Mouse (Mus musculus): Measurements from ENCODE around the gene Oprd1.

The Oprd1 gene

DNA sequence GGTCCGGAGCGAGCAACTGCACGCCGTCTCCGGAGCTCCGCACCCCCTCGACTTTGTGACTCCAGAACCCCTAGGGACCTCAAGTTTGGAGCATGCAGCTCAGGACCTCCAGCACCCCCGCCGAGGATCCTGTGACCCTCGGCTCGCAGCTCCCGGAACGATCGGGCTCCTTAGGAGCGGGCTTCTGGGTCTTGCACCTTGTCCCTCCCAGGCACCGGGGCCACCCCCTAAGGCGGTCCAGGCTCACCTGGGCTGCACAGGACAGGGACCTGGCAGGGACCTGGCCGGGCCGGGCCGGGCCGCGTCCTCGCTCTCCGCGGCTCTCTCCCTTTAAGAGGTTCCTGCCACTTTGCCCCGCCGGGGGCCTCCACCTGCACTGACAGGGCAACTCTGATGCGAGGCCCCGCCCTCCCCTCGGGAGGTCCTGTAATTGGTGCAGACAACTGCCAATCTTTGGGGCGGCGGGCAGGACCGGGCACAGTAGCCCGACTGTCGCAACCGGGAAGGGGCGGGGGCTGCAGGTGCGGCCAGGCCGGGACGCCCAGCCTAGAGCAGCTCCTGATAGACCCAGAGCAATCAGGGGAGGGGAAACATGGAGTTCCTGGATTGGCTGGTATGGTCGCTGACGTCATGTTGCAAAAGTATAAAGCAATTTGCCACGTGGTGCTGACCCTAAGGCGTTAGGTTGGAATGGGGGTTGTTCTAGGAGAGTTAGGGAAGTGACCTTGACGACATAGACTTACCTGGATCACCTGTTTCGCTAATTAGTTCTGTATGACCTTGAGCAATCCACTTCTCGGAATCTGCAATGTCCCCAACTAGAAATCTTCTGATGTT, 69.1 kb downstream of the Oprd1 start, which contains the start of gene Epb41:
Gene Epb41, minus strand, starts transcription at position 389 of the 837 bp plus-strand sequence.
- TF ChIP-seq POU5F1 (IDR thresholded peaks at IDR 0.05; ENCODE audit: borderline replicate concordance, low read length) (no peak), CTCF (conservative IDR thresholded peaks at IDR 0.05; ENCODE audit: low read length) (no peak), NANOG (IDR thresholded peaks at IDR 0.05; ENCODE audit: borderline replicate concordance, low read length) (no peak)
- H3K27me3 ChIP-seq (ENCODE audit: insufficient read depth, low read length), result peaks cover 41% of the 10 kb centered on the region

DNA sequence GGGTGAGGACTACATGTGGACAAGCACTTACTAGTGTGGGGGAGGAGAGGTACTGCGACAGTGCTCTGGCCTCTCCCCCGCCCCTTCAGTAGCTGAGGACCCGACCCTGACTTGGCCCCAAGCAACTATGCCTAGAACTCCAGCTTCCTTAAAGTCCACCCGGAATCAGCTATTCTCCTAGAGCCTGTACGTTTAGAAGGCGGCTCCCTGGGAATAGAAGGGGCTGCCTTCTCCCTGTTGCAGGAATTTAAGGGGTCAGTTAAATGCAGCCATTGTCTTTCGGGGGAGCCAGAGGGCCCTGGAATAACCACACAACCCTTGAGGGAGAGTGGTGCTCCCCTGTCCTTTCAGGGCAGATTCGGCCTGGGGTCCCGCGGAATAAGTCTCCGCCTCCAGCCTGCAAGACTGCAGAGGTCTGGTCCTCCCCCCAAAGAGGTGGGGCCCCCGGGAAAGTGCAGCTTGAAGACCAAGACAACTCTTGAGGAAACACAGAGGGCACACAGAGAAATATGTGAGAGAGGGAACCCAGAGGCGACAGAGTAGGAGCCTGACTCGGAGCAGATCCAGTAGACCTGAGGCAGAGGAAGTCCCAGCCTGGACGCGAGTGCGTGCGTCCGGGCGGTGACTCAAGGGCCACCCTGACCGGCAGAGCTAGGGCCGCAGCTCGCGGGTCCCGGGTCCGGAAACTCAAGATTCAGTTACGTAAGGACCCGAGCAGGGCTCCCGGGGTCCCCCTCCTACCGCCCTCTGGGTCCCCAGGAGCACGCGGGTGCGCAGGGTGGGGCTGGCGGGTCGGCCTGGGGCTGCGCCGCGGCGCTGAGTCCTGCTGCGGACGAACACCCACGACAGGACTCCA, 70.0 kb downstream of the Oprd1 start, which contains the start of gene Gm10300:
Gene Gm10300, plus strand, starts transcription at position 621 of the 856 bp plus-strand sequence.
- Histone ChIP-seq H3K9me3 (ENCODE audit: low read length) (no peaks in the 10 kb centered on the region), H3K36me3 (ENCODE audit: insufficient read depth, low read length) (no peaks in the 10 kb centered on the region)
- TF ChIP-seq CTCF (conservative IDR thresholded peaks at IDR 0.05; ENCODE audit: low read length) (no peak), NANOG (IDR thresholded peaks at IDR 0.05; ENCODE audit: borderline replicate concordance, low read length) (no peak), POU5F1 (IDR thresholded peaks at IDR 0.05; ENCODE audit: borderline replicate concordance, low read length) (no peak)

More for the DNA sequence above, 69.1 kb downstream of the Oprd1 start, which contains the start of gene Epb41:
- Histone ChIP-seq H3K4me3 (replicated peaks; ENCODE audit: low read length) (peak within 1 kb of the TSS; percentile 96), H3K9me3 (ENCODE audit: low read length) (no peaks in the 10 kb centered on the region), H3K4me1 (replicated peaks; ENCODE audit: low read depth, low read length) (peaks cover 50% of the 10 kb centered on the region), H3K36me3 (ENCODE audit: insufficient read depth, low read length) (no peaks in the 10 kb centered on the region)

DNA sequence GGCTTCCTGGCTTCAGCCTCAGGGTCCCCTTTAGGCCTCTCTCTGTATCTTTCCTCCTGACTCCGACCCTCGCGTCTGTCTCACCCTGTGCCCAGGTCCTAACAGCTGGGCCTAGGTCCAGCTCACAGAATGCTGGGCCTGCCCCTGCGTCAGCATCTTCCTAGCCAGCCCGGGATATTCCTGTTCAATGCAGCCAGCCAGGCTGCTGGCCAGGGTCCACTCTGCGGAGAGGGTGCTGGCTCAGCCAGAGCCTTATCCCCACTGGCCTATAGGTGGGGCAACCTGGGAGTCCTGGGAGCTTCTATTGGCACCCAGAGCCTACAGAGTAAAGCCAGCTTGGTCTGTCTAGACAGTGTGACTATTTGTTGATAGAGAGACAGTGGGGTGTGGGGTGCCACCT, 71.3 kb downstream of the Oprd1 start:
- Histone ChIP-seq H3K4me1 (replicated peaks; ENCODE audit: low read depth, low read length) (peaks cover 44% of the 10 kb centered on the region), H3K4me3 (replicated peaks; ENCODE audit: low read length) (no peak overlapping the region), H3K36me3 (ENCODE audit: insufficient read depth, low read length) (no peaks in the 10 kb centered on the region), H3K27me3 (ENCODE audit: insufficient read depth, low read length) (peaks cover 28% of the 10 kb centered on the region), H3K9me3 (ENCODE audit: low read length) (no peaks in the 10 kb centered on the region)
- TF ChIP-seq POU5F1 (IDR thresholded peaks at IDR 0.05; ENCODE audit: borderline replicate concordance, low read length) (no peak), NANOG (IDR thresholded peaks at IDR 0.05; ENCODE audit: borderline replicate concordance, low read length) (no peak), CTCF (conservative IDR thresholded peaks at IDR 0.05; ENCODE audit: low read length) (no peak)

More for the DNA sequence above, 70.0 kb downstream of the Oprd1 start, which contains the start of gene Gm10300:
- peaks cover 48% of the 10 kb centered on the region for H3K4me1 ChIP-seq (replicated peaks; ENCODE audit: low read depth, low read length)
- peak within 1 kb of the TSS; percentile 96 for H3K4me3 ChIP-seq (replicated peaks; ENCODE audit: low read length)
- H3K27me3 ChIP-seq (ENCODE audit: insufficient read depth, low read length), result peaks cover 35% of the 10 kb centered on the region

DNA sequence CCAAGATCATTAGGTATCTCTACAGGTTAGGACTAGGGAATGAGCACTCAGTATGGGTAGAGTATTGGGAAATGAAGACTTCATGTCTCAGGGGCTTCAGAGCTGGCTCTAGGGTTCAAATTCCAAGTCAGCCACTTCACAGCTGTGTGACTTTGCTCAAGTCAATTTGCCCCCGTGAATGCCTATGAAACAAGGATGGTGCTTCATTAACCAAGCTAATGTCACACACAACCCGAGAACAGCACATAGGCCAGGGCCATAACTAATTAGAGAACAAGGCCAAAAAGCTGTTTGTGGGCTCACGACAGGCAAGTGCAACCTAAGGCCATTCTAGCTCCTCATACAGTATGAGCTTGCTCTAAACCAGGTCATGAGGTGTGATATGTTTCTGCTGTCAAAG, 72.1 kb downstream of the Oprd1 start:
- no peak overlapping the region for H3K4me3 ChIP-seq (replicated peaks; ENCODE audit: low read length)
- TF ChIP-seq NANOG (IDR thresholded peaks at IDR 0.05; ENCODE audit: borderline replicate concordance, low read length) (no peak), POU5F1 (IDR thresholded peaks at IDR 0.05; ENCODE audit: borderline replicate concordance, low read length) (no peak), CTCF (conservative IDR thresholded peaks at IDR 0.05; ENCODE audit: low read length) (no peak)
- no peaks in the 10 kb centered on the region for H3K36me3 ChIP-seq (ENCODE audit: insufficient read depth, low read length)
- H3K4me1 ChIP-seq (replicated peaks; ENCODE audit: low read depth, low read length), result peaks cover 39% of the 10 kb centered on the region
- H3K9me3 ChIP-seq (ENCODE audit: low read length), result no peaks in the 10 kb centered on the region
- peaks cover 28% of the 10 kb centered on the region for H3K27me3 ChIP-seq (ENCODE audit: insufficient read depth, low read length)

DNA sequence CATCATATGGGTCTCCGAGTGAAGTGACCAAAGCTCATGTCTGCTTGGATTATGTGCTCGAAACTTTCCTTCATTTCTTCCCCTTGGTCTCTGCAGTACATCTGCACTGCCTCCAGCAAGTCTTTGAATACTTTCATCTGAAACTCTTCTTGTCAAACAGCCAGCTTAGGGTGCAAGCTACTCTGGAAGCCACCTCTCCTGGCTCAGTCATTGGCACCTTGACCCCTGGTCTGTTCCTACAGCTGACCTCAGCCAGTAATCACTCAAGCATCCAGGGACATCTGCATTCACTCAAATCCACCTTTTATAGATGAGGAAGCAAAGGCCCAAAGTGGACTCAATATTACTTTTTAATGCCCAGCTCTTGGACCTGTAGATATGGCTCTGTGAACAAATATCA, 72.6 kb downstream of the Oprd1 start:
- no peak for TF ChIP-seq POU5F1 (IDR thresholded peaks at IDR 0.05; ENCODE audit: borderline replicate concordance, low read length)
- no peak for TF ChIP-seq NANOG (IDR thresholded peaks at IDR 0.05; ENCODE audit: borderline replicate concordance, low read length)
- no peak for TF ChIP-seq CTCF (conservative IDR thresholded peaks at IDR 0.05; ENCODE audit: low read length)
- Histone ChIP-seq H3K27me3 (ENCODE audit: insufficient read depth, low read length) (peaks cover 28% of the 10 kb centered on the region), H3K36me3 (ENCODE audit: insufficient read depth, low read length) (no peaks in the 10 kb centered on the region), H3K9me3 (ENCODE audit: low read length) (no peaks in the 10 kb centered on the region), H3K4me3 (replicated peaks; ENCODE audit: low read length) (no peak overlapping the region), H3K4me1 (replicated peaks; ENCODE audit: low read depth, low read length) (peaks cover 36% of the 10 kb centered on the region)

DNA sequence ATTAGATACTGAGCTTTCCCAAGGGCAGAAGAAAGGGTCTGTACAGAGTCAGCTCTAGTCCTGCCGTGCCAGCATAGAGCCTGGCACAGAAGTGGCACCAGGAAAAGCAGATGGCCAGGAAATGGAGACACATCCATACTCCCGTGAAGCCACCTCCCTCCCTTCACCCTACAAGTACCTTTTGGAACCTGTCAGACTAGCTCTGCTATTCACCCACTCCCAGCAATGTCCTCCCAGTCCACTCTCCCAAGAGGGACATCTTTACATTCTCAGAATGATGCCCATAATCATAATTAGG, 76.4 kb downstream of the Oprd1 start:
- H3K9me3 ChIP-seq (ENCODE audit: low read length), result no peaks in the 10 kb centered on the region
- peaks cover 16% of the 10 kb centered on the region for H3K4me1 ChIP-seq (replicated peaks; ENCODE audit: low read depth, low read length)
- H3K4me3 ChIP-seq (replicated peaks; ENCODE audit: low read length), result no peak overlapping the region
- H3K36me3 ChIP-seq (ENCODE audit: insufficient read depth, low read length), result no peaks in the 10 kb centered on the region
- TF ChIP-seq CTCF (conservative IDR thresholded peaks at IDR 0.05; ENCODE audit: low read length) (no peak), POU5F1 (IDR thresholded peaks at IDR 0.05; ENCODE audit: borderline replicate concordance, low read length) (no peak), NANOG (IDR thresholded peaks at IDR 0.05; ENCODE audit: borderline replicate concordance, low read length) (no peak)
- peaks cover 12% of the 10 kb centered on the region for H3K27me3 ChIP-seq (ENCODE audit: insufficient read depth, low read length)

DNA sequence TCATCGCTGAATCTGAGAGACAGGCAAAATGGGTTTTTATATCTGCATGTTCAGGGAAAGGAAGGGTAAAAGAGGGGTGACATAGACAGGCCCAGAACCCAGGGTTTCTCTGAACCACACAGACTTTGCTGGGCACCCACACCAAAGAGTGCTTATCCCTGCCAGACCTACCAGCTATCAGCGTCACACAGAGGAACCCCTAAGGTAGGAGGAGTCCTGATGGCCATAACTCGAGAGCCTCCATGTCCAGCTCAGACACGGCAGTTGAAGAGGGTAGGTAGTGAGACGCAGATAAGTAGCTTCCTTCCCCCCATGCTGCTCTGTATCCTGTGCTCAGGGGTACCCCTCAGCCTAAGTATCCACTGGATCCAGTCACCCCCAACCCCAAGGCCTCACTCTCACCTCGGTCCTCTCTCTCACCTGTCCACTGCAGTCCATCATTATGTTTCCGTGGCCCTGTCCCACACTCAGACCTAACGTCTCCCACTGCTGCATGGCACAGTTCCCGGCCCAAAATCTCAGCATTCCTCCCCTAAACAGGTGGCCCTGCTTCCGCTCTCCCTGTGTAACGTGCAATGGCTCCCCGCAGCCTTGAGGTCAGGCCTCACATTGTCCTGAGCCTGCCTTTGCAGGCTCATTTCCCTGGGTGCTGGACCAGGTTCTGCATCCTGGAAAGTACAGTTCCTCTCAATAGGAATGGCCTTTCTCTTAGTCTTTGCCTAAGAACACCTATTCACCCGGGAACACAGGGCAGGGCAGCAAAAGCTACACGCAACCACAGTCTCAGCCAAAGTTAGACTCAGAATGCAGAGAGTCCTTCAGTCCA, 77.0 kb downstream of the Oprd1 start:
- peaks cover 7% of the 10 kb centered on the region for H3K27me3 ChIP-seq (ENCODE audit: insufficient read depth, low read length)
- H3K36me3 ChIP-seq (ENCODE audit: insufficient read depth, low read length), result no peaks in the 10 kb centered on the region
- H3K4me3 ChIP-seq (replicated peaks; ENCODE audit: low read length), result no peak overlapping the region
- H3K4me1 ChIP-seq (replicated peaks; ENCODE audit: low read depth, low read length), result peaks cover 15% of the 10 kb centered on the region
- no peak for TF ChIP-seq POU5F1 (IDR thresholded peaks at IDR 0.05; ENCODE audit: borderline replicate concordance, low read length)
- TF ChIP-seq CTCF (conservative IDR thresholded peaks at IDR 0.05; ENCODE audit: low read length), result no peak
- TF ChIP-seq NANOG (IDR thresholded peaks at IDR 0.05; ENCODE audit: borderline replicate concordance, low read length), result no peak
- H3K9me3 ChIP-seq (ENCODE audit: low read length), result no peaks in the 10 kb centered on the region

All from E14TG2a.4 (cell line).